Mouse (Mus musculus): Measurements from ENCODE around the gene Col7a1. TPM values are rescaled to one million over a fixed set of nuclear protein-coding genes. Genes with fewer than 3 reads are reported as not detected.
A peak's percentile ranks its signal among the peaks of the same experiment; 100 is the strongest.

Col7a1 gene
- polyA plus RNA-seq, 1 experiment from 2014 or later, result 22.0 TPM

- 8% methylated on average over 3 of the region's 3 CpGs for WGBS
- H3K27ac ChIP-seq (replicated peaks; ENCODE audit: low read depth, low read length), result no peak overlapping the region
- no peak overlapping the region for H3K4me2 ChIP-seq (ENCODE audit: low read depth, low read length)
- 0 out of 2 replicates have a peak, but pooled peaks cover 5% of the 10 kb centered on the region for H3K36me3 ChIP-seq (ENCODE audit: control insufficient read depth, insufficient read depth, low read length)
- H3K9ac ChIP-seq (ENCODE audit: low read depth, low read length), result no peak overlapping the region
- H3K4me1 ChIP-seq (ENCODE audit: control insufficient read depth, insufficient read depth, low read length), result no peaks in the 10 kb centered on the region
- no peaks in the 10 kb centered on the region for H3K27me3 ChIP-seq (replicated peaks; ENCODE audit: control insufficient read depth, insufficient read depth, low read length)
- DNase-seq (ENCODE audit: low spot score) (peak; percentile 69), ATAC-seq (ENCODE audit: low read depth) (peak; percentile 65; the same call in 1 of the 2 replicates)
- H3K9me3 ChIP-seq (ENCODE audit: control insufficient read depth, low read length), result no peaks in the 10 kb centered on the region
- H3K4me3 ChIP-seq (ENCODE audit: low read depth, low read length), result no peak overlapping the region
These were observed 47.3 kb downstream of the Col7a1 start for GRCm38 (mm10) chr9:109000726-109001125.

GRCm38 (mm10) chr9:109003201-109003600, 49.8 kb downstream of the Col7a1 start:
- Histone ChIP-seq H3K36me3 (ENCODE audit: control insufficient read depth, insufficient read depth, low read length) (0 out of 2 replicates have a peak, but pooled peaks cover 8% of the 10 kb centered on the region), H3K4me1 (ENCODE audit: control insufficient read depth, insufficient read depth, low read length) (no peaks in the 10 kb centered on the region), H3K4me3 (ENCODE audit: low read depth, low read length) (no peak overlapping the region), H3K9ac (ENCODE audit: low read depth, low read length) (no peak overlapping the region), H3K9me3 (ENCODE audit: control insufficient read depth, low read length) (no peaks in the 10 kb centered on the region), H3K27me3 (replicated peaks; ENCODE audit: control insufficient read depth, insufficient read depth, low read length) (no peaks in the 10 kb centered on the region), H3K4me2 (ENCODE audit: low read depth, low read length) (no peak overlapping the region), H3K27ac (replicated peaks; ENCODE audit: low read depth, low read length) (no peak overlapping the region)
- no peak for ATAC-seq (ENCODE audit: low read depth)
- no peak for DNase-seq (ENCODE audit: low spot score)
- WGBS, result 56% methylated on average over 2 of the region's 2 CpGs

GRCm38 (mm10) chr9:109007025-109007780, 53.8 kb downstream of the Col7a1 start:
- Histone ChIP-seq H3K4me3 (ENCODE audit: low read depth, low read length) (no peak overlapping the region), H3K27ac (replicated peaks; ENCODE audit: low read depth, low read length) (no peak overlapping the region), H3K9ac (ENCODE audit: low read depth, low read length) (no peak overlapping the region), H3K4me1 (ENCODE audit: control insufficient read depth, insufficient read depth, low read length) (no peaks in the 10 kb centered on the region; the same call in 1 of the 2 replicates), H3K4me2 (ENCODE audit: low read depth, low read length) (no peak overlapping the region), H3K36me3 (ENCODE audit: control insufficient read depth, insufficient read depth, low read length) (0 out of 2 replicates have a peak, but pooled peaks cover 29% of the 10 kb centered on the region), H3K9me3 (ENCODE audit: control insufficient read depth, low read length) (no peaks in the 10 kb centered on the region), H3K27me3 (replicated peaks; ENCODE audit: control insufficient read depth, insufficient read depth, low read length) (no peaks in the 10 kb centered on the region)
- ATAC-seq (ENCODE audit: low read depth) (no peak), DNase-seq (ENCODE audit: low spot score) (no peak)
- WGBS, result 82% methylated on average over 21 of the region's 21 CpGs

DNA sequence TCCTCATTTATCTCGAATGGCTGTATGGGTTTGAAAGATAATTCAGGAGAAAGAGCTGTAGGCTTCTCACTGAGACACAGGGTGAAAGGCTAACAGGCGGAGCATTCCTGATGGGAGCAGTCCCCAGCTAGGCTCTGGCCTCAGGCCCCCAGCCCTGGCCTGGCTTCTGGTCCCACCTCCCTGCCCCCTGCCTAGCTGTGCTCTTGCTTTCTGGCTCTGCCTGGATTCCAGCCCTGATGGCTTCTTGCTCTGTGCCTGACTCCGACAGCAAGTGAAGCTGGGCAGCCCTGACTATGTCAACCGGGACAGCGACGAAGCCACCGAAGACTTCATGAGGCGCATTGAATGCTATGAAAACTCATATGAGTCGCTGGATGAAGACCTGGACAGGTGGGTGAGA, 54.7 kb downstream of the Col7a1 start:
- ATAC-seq (ENCODE audit: low read depth), result no peak

DNA sequence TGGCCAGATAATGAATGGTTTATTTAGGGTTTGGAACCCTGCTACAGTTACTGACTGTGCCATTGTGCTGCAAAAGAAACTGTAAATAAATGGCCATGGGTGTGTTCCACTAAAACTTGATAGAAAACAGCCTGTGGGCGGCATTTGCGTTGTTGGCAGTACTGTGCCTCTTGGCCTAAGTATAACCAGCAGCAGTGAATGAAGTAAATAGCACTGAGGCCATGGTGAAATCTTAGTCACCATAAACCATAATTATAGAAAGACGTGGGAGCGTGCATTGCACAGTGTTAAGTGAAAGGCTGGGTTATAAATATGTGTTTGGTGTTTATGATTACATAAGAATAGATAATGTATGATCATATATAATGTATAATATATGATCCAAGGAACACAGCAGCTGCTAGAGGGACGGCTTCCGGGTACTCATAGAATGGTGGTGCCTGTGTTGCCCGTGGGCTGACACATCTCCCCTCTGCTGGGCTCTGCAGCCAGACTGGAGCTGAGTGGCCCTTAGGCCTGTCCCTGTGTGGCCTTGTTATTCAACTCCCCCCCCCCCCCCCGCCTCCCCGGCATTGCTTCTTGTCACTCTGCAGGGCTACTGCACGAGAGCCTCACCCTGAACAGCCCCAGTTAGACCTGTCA, 55.7 kb downstream of the Col7a1 start:
- WGBS, result 56% methylated on average over 10 of the region's 10 CpGs
- Histone ChIP-seq H3K9ac (ENCODE audit: low read depth, low read length) (no peak overlapping the region), H3K27ac (replicated peaks; ENCODE audit: low read depth, low read length) (no peak overlapping the region), H3K4me1 (ENCODE audit: control insufficient read depth, insufficient read depth, low read length) (no peaks in the 10 kb centered on the region; the same call in 1 of the 2 replicates), H3K4me3 (ENCODE audit: low read depth, low read length) (no peak overlapping the region), H3K9me3 (ENCODE audit: control insufficient read depth, low read length) (no peaks in the 10 kb centered on the region), H3K36me3 (ENCODE audit: control insufficient read depth, insufficient read depth, low read length) (0 out of 2 replicates have a peak, but pooled peaks cover 37% of the 10 kb centered on the region), H3K4me2 (ENCODE audit: low read depth, low read length) (no peak overlapping the region), H3K27me3 (replicated peaks; ENCODE audit: control insufficient read depth, insufficient read depth, low read length) (no peaks in the 10 kb centered on the region)
- DNase-seq (ENCODE audit: low spot score), result peak; percentile 30
- ATAC-seq (ENCODE audit: low read depth), result no peak

More for the DNA sequence above, 54.7 kb downstream of the Col7a1 start:
- no peak overlapping the region for H3K4me2 ChIP-seq (ENCODE audit: low read depth, low read length)
- H3K27me3 ChIP-seq (replicated peaks; ENCODE audit: control insufficient read depth, insufficient read depth, low read length), result no peaks in the 10 kb centered on the region
- DNase-seq (ENCODE audit: low spot score), result no peak
- no peaks in the 10 kb centered on the region for H3K9me3 ChIP-seq (ENCODE audit: control insufficient read depth, low read length)
- no peak overlapping the region for H3K4me3 ChIP-seq (ENCODE audit: low read depth, low read length)
- H3K27ac ChIP-seq (replicated peaks; ENCODE audit: low read depth, low read length), result no peak overlapping the region
- 0 out of 2 replicates have a peak, but pooled peaks cover 37% of the 10 kb centered on the region for H3K36me3 ChIP-seq (ENCODE audit: control insufficient read depth, insufficient read depth, low read length)
- H3K4me1 ChIP-seq (ENCODE audit: control insufficient read depth, insufficient read depth, low read length), result no peaks in the 10 kb centered on the region; the same call in 1 of the 2 replicates
- H3K9ac ChIP-seq (ENCODE audit: low read depth, low read length), result no peak overlapping the region
- WGBS, result 77% methylated on average over 9 of the region's 9 CpGs

DNA sequence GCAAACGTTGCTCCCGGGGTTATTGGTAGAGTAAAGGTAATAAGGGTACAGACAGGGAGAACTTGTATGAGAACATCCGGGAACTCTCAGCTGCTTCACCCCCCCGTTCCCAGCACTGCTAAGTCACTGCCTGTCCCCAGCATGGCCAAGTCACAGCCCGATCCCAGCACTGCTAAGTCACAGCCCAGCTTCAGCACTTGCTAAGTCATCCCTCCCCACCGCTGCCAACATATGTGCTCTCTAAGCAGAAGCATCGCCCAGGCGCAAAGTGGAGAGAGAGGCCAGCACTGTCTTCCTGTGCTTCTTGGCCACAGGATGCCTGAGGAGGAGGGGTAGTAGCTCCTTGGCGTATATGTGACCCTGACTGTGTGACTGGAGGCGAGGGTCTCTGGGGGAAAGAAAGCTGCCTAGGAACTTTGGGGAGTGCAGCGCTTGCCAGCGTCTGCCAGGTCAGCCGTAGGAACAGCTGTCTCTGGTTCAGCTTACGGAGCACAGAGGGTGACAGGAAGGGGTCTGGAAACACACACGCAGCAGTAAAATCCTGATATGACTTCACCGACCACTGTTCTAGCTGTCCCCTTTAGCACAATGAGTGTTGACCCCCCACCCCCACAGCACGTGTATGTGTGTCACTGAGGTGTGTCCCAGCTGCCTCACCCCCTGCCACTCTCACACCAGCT, 56.4 kb downstream of the Col7a1 start:
- WGBS, result 39% methylated on average over 17 of the region's 17 CpGs
- Histone ChIP-seq H3K4me2 (ENCODE audit: low read depth, low read length) (no peak overlapping the region), H3K27me3 (replicated peaks; ENCODE audit: control insufficient read depth, insufficient read depth, low read length) (no peaks in the 10 kb centered on the region), H3K4me1 (ENCODE audit: control insufficient read depth, insufficient read depth, low read length) (no peaks in the 10 kb centered on the region; the same call in 1 of the 2 replicates), H3K36me3 (ENCODE audit: control insufficient read depth, insufficient read depth, low read length) (0 out of 2 replicates have a peak, but pooled peaks cover 37% of the 10 kb centered on the region), H3K9me3 (ENCODE audit: control insufficient read depth, low read length) (no peaks in the 10 kb centered on the region), H3K4me3 (ENCODE audit: low read depth, low read length) (no peak overlapping the region), H3K9ac (ENCODE audit: low read depth, low read length) (no peak overlapping the region; the same call in 1 of the 2 replicates), H3K27ac (replicated peaks; ENCODE audit: low read depth, low read length) (0 out of 2 replicates have a peak overlapping the region, but pooled peaks have one; percentile 28)
- ATAC-seq (ENCODE audit: low read depth) (peak; percentile 41; the same call in 1 of the 2 replicates), DNase-seq (ENCODE audit: low spot score) (peak; percentile 23)

GRCm38 (mm10) chr9:109010316-109010690, 56.9 kb downstream of the Col7a1 start:
- no peak for DNase-seq (ENCODE audit: low spot score)

DNA sequence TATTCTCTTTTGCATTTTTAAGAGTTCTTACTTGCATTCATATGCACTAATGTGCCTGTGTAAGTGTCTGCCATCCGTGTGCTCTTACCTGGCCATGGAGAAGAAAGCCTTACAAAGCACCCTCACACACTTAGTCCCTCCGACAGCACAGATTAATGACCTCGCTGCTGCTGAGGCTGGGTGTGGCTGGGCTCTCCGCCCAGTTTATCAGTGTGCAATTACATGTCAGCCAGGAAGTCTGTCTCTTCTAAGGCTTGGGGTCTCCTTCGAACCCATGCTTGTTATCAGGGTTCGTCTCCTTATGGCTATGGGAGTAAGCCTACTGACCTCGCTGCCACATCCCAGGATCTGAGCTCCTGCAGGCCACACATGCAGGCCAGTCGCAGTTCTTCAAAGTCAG, 62.0 kb downstream of the Col7a1 start:
- Histone ChIP-seq H3K9me3 (ENCODE audit: control insufficient read depth, low read length) (no peaks in the 10 kb centered on the region), H3K27ac (replicated peaks; ENCODE audit: low read depth, low read length) (no peak overlapping the region), H3K27me3 (replicated peaks; ENCODE audit: control insufficient read depth, insufficient read depth, low read length) (no peaks in the 10 kb centered on the region), H3K4me2 (ENCODE audit: low read depth, low read length) (no peak overlapping the region), H3K4me3 (ENCODE audit: low read depth, low read length) (no peak overlapping the region), H3K36me3 (ENCODE audit: control insufficient read depth, insufficient read depth, low read length) (0 out of 2 replicates have a peak, but pooled peaks cover 26% of the 10 kb centered on the region), H3K9ac (ENCODE audit: low read depth, low read length) (peak overlapping the region; percentile 4; the same call in 1 of the 2 replicates), H3K4me1 (ENCODE audit: control insufficient read depth, insufficient read depth, low read length) (no peaks in the 10 kb centered on the region)
- 69% methylated on average over 8 of the region's 8 CpGs for WGBS
- no peak for DNase-seq (ENCODE audit: low spot score)
- no peak for ATAC-seq (ENCODE audit: low read depth)

More at GRCm38 (mm10) chr9:109010316-109010690, 56.9 kb downstream of the Col7a1 start:
- 82% methylated on average over 14 of the region's 14 CpGs for WGBS
- no peak for ATAC-seq (ENCODE audit: low read depth)
- Histone ChIP-seq H3K36me3 (ENCODE audit: control insufficient read depth, insufficient read depth, low read length) (0 out of 2 replicates have a peak, but pooled peaks cover 36% of the 10 kb centered on the region), H3K27ac (replicated peaks; ENCODE audit: low read depth, low read length) (no peak overlapping the region), H3K4me2 (ENCODE audit: low read depth, low read length) (no peak overlapping the region), H3K9ac (ENCODE audit: low read depth, low read length) (no peak overlapping the region; the same call in 1 of the 2 replicates), H3K27me3 (replicated peaks; ENCODE audit: control insufficient read depth, insufficient read depth, low read length) (no peaks in the 10 kb centered on the region), H3K9me3 (ENCODE audit: control insufficient read depth, low read length) (no peaks in the 10 kb centered on the region), H3K4me1 (ENCODE audit: control insufficient read depth, insufficient read depth, low read length) (no peaks in the 10 kb centered on the region; the same call in 1 of the 2 replicates), H3K4me3 (ENCODE audit: low read depth, low read length) (no peak overlapping the region)
